Mouse (Mus musculus) ES-E14 (cell line): ENCODE data around the gene Rars. TPM values are rescaled to one million over a fixed set of nuclear protein-coding genes. Genes with fewer than 3 reads are reported as not detected.

Experiments used
- DNase-seq: peaks from one replicate; pipeline ENCODE4 v3.0.0-alpha.2; 2013; ENCODE audit warnings: low read depth, low spot score
- H3K27ac ChIP-seq: 2 replicates; pipeline ENCODE4 v1.5.1; 2012; ENCODE audit warnings: low read depth, mild to moderate bottlenecking, low read length, moderate library complexity, mixed read lengths; ENCODE audit not compliant: poor library complexity, insufficient read depth, severe bottlenecking
- H3K36me3 ChIP-seq: 2 replicates; pipeline ENCODE4 v1.6.1; 2012; ENCODE audit warnings: mild to moderate bottlenecking, low read length, moderate library complexity, mixed read lengths; ENCODE audit not compliant: control insufficient read depth, poor library complexity, insufficient read depth, severe bottlenecking
- H3K4me1 ChIP-seq, 2 experiments: fragments of 150-350 bp in 1 of 2; sonication (generic) in 1 of 2; 2 replicates each; pipeline ENCODE4 v1.6.1; 2012; ENCODE audit warnings: low read length in 2 of 2, mild to moderate bottlenecking in 1 of 2, mixed read lengths in 1 of 2; ENCODE audit not compliant: control insufficient read depth in 2 of 2, insufficient read depth in 2 of 2, poor library complexity in 1 of 2
- H3K4me3 ChIP-seq, 2 experiments: fragments of 150-350 bp in 1 of 2; sonication (generic) in 1 of 2; 2 replicates each; pipeline ENCODE4 v1.5.1; 2012; ENCODE audit warnings: low read length in 2 of 2, low read depth in 1 of 2, mild to moderate bottlenecking in 1 of 2, mixed read lengths in 1 of 2; ENCODE audit not compliant: insufficient read depth in 1 of 2, poor library complexity in 1 of 2, severe bottlenecking in 1 of 2
- H3K9ac ChIP-seq: 2 replicates; pipeline ENCODE4 v1.6.1; 2012; ENCODE audit warnings: low read depth, mild to moderate bottlenecking, low read length, mixed read lengths; ENCODE audit not compliant: poor library complexity, insufficient read depth, severe bottlenecking
- H3K9me3 ChIP-seq: fragments of 150-350 bp; sonication (generic); 2 replicates; pipeline ENCODE4 v1.6.1; 2012; ENCODE audit warnings: low read depth, mild to moderate bottlenecking, low read length; ENCODE audit not compliant: control insufficient read depth, insufficient read depth
- CHD2 ChIP-seq: IDR thresholded peaks from 2 replicates; pipeline ENCODE4 v1.6.1; 2014; ENCODE audit warnings: mild to moderate bottlenecking, low read depth, low read length, inconsistent platforms
- HCFC1 ChIP-seq: IDR thresholded peaks from 2 replicates; pipeline ENCODE4 v1.6.1; 2012; ENCODE audit warnings: low read length, inconsistent platforms, borderline replicate concordance; ENCODE audit not compliant: insufficient read depth
- MAFK ChIP-seq: IDR thresholded peaks from 2 replicates; pipeline ENCODE4 v1.6.1; 2014; ENCODE audit warnings: mild to moderate bottlenecking, low read depth, low read length, inconsistent platforms; ENCODE audit not compliant: insufficient read depth
- ZC3H11A ChIP-seq: IDR thresholded peaks from 2 replicates; pipeline ENCODE4 v1.6.1; 2012; ENCODE audit warnings: low read depth, mild to moderate bottlenecking, inconsistent platforms, low read length, borderline replicate concordance
- ZNF384 ChIP-seq: IDR thresholded peaks from 2 replicates; pipeline ENCODE4 v1.6.1; 2012; ENCODE audit warnings: low read depth, low read length, inconsistent platforms
- in situ Hi-C, 2 experiments: fragments of 600-800 bp; cut with MboI; formaldehyde crosslinking; loops; one replicate each; pipeline ENCODE4 v1.15.1; 2025; ENCODE audit warnings: low sequenced_read_pairs in 2 of 2, inconsistent platforms in 1 of 2; ENCODE audit not compliant: unreplicated experiment in 2 of 2
- total RNA-seq: library from RNA; depleted of rRNA; stranded (reverse); fragments of 300-350 nt; gene quantifications from 2 replicates; pipeline ENCODE4 v1.2.3, GENCODE M21; 2012; rRNA removed

Rars gene
- total RNA-seq, 1 experiment = 156 TPM

GRCm38 (mm10) chr11:35769188-35769745 lies 65.0 kb downstream of the Rars start, which contains the start of gene Pank3:
Gene Pank3 (plus strand): TSS chr11:35769484.
- Histone ChIP-seq H3K9ac (peak within 1 kb of the TSS; percentile 97), H3K4me3 (peak within 1 kb of the TSS; percentile 95 to 96), H3K27ac (peak within 1 kb of the TSS; percentile 90), H3K9me3 (no peaks in the 10 kb centered on the region), H3K36me3 (no peaks in the 10 kb centered on the region), H3K4me1 (peaks cover 2 to 5% of the 10 kb centered on the region in 2 experiments)
- TF ChIP-seq CHD2 = no peak
- no peak for TF ChIP-seq MAFK
- TF ChIP-seq HCFC1 = peak; percentile 96
- peak; percentile 98 for DNase-seq
- in situ Hi-C loops = no loop called here

GRCm38 (mm10) chr11:35766845-35767244 lies 67.5 kb downstream of the Rars start:
- H3K4me3 ChIP-seq = no peak overlapping the region
- peaks cover 0 to 5% of the 10 kb centered on the region in 2 experiments; a peak in 3 of 4 replicates for H3K4me1 ChIP-seq
- DNase-seq = no peak
- H3K9me3 ChIP-seq = no peaks in the 10 kb centered on the region
- in situ Hi-C loops = no loop called here
- H3K36me3 ChIP-seq = no peaks in the 10 kb centered on the region
- no peak for TF ChIP-seq MAFK
- TF ChIP-seq ZNF384 = no peak
- TF ChIP-seq HCFC1 = no peak
- TF ChIP-seq CHD2 = no peak
- no peak for TF ChIP-seq ZC3H11A
- H3K27ac ChIP-seq = no peak overlapping the region
- no peak overlapping the region for H3K9ac ChIP-seq

GRCm38 (mm10) chr11:35760627-35761003 lies 73.7 kb downstream of the Rars start:
- Histone ChIP-seq H3K36me3 (no peaks in the 10 kb centered on the region), H3K4me1 (peaks cover 0 to 4% of the 10 kb centered on the region in 2 experiments; a peak in 1 of 4 replicates)
- in situ Hi-C loops = no loop called here

GRCm38 (mm10) chr11:35760001-35760626 lies 74.2 kb downstream of the Rars start:
- Histone ChIP-seq H3K9ac (no peak overlapping the region), H3K9me3 (no peaks in the 10 kb centered on the region), H3K36me3 (no peaks in the 10 kb centered on the region), H3K27ac (no peak overlapping the region), H3K4me3 (no peak overlapping the region), H3K4me1 (peaks cover 0 to 4% of the 10 kb centered on the region in 2 experiments; a peak in 1 of 4 replicates)
- in situ Hi-C loops = no loop called here
- TF ChIP-seq ZNF384 = no peak
- TF ChIP-seq MAFK = no peak
- TF ChIP-seq HCFC1 = no peak
- no peak for TF ChIP-seq ZC3H11A
- no peak for TF ChIP-seq CHD2
- no peak for DNase-seq

More at GRCm38 (mm10) chr11:35760627-35761003, 73.7 kb downstream of the Rars start:
- TF ChIP-seq ZC3H11A = no peak
- TF ChIP-seq CHD2 = no peak
- no peak for TF ChIP-seq MAFK
- no peak for TF ChIP-seq HCFC1
- TF ChIP-seq ZNF384 = no peak
- H3K9me3 ChIP-seq = no peaks in the 10 kb centered on the region
- H3K4me3 ChIP-seq = no peak overlapping the region
- DNase-seq = no peak
- H3K9ac ChIP-seq = no peak overlapping the region
- H3K27ac ChIP-seq = no peak overlapping the region

Other genes starting within 250 kb of the Rars start
- 18.8 and 27.0 TPM in 2 replicates for gene Pank3, start 65.0 kb downstream of the Rars start, total RNA-seq
- gene Fbll1, start 35.6 kb downstream of the Rars start, total RNA-seq = 0.22 and 0.26 TPM in 2 replicates
- 30.4 and 39.3 TPM in 2 replicates for gene Wwc1, start 146.0 kb upstream of the Rars start, total RNA-seq